Mouse (Mus musculus) MEL (cell line): ENCODE measurements around the gene Fam71a.

Experiments
- MAX ChIP-seq: IDR thresholded peaks from 2 replicates; pipeline ENCODE4 v1.6.1; 2011; ENCODE audit warnings: low read length, improper control_type of control experiment
- POLR2A ChIP-seq, 2 experiments: IDR thresholded peaks; 2 replicates each; pipeline ENCODE4 v1.6.1; 2011 to 2012; ENCODE audit warnings: low read length in 2 of 2, mild to moderate bottlenecking in 2 of 2, control low read depth in 1 of 2, improper control_type of control experiment in 1 of 2, low read depth in 1 of 2, moderate library complexity in 1 of 2; ENCODE audit not compliant: control insufficient read depth in 1 of 2, insufficient read depth in 1 of 2, poor library complexity in 1 of 2
- POLR2AphosphoS2 ChIP-seq: IDR thresholded peaks from 2 replicates; pipeline ENCODE4 v1.6.1; 2011; ENCODE audit warnings: low read length, improper control_type of control experiment
- ZMIZ1 ChIP-seq: IDR thresholded peaks from 2 replicates; pipeline ENCODE4 v1.6.1; 2012; ENCODE audit warnings: low read depth, mild to moderate bottlenecking, inconsistent platforms, low read length, improper control_type of control experiment, moderate library complexity

GRCm38 (mm10) chr1:191122744-191123143 is 41.9 kb downstream of the Fam71a start:
- no peak for TF ChIP-seq POLR2AphosphoS2
- no peak for TF ChIP-seq MAX
- TF ChIP-seq POLR2A (IDR thresholded peaks at IDR 0.05; ENCODE audit: control insufficient read depth in 1 of 2, insufficient read depth in 1 of 2, low read depth in 1 of 2, low read length in 2 of 2, poor library complexity in 1 of 2), result no peak
- TF ChIP-seq ZMIZ1, result no peak
